Mouse (Mus musculus): ENCODE results near the gene Btg4.

GRCm38 (mm10) chr9:51015732-51016131 lies 45.0 kb upstream of the Btg4 start:
- TF ChIP-seq CTCF (IDR thresholded peaks at IDR 0.05; ENCODE audit: control insufficient read depth, insufficient read depth, insufficient replicate concordance, low read depth, low read length) (no peak), POLR2A (IDR thresholded peaks at IDR 0.05; ENCODE audit: control insufficient read depth, low read depth, low read length) (no peak)

Data from testis, adult 2 months (tissue).